ENCODE assay signal across 24 mouse cellular contexts in genomic region chr2:59969099-59969498, GRCm38 (mm10).
A peak's percentile ranks its signal among the peaks of the same experiment; 100 is the strongest.
DNase-seq lines count a peak whose midpoint lies in the region; ATAC-seq and TF ChIP-seq lines count a peak whose summit lies in the region.
"Had no signal": no experiment of that assay in that cellular context is flagged by ENCODE, and none has a peak within 500 bp of the region (broad histone marks: within the 10 kb centered on the region; RNA-seq: fewer than 3 reads in every experiment).

No protein-coding gene starts in this region.

- H3K4me2 ChIP-seq in midbrain, embryonic 13.5 days (replicated peaks) = no peak overlapping the region
- H3K4me2 ChIP-seq: embryonic facial prominence, embryonic 12.5 days; hindbrain, embryonic 12.5 days; liver, embryonic 15.5 days; lung, embryonic 15.5 days had no signal

- no peak for TF ChIP-seq RAD21 in MEL (IDR thresholded peaks at IDR 0.05; ENCODE audit: low read depth, low read length)

- no peak for TF ChIP-seq CTCF in MEL (IDR thresholded peaks at IDR 0.05 in 2 of 3, conservative IDR thresholded peaks at IDR 0.05 in 1 of 3; ENCODE audit: control insufficient read depth in 1 of 3, insufficient read depth in 1 of 3, low read depth in 2 of 3, low read length in 3 of 3, poor library complexity in 1 of 3, severe bottlenecking in 1 of 3)

- peaks cover 0 to 15% of the 10 kb centered on the region in 2 experiments; a peak in 2 of 4 replicates for H3K36me3 ChIP-seq in MEL (ENCODE audit: control insufficient read depth in 1 of 2, insufficient read depth in 2 of 2, low read length in 2 of 2)
- H3K36me3 ChIP-seq in midbrain, embryonic 13.5 days = peaks cover 23% of the 10 kb centered on the region

- WGBS in midbrain, embryonic 13.5 days = 95% methylated on average over 10 of the region's 10 CpGs

- H3K27me3 ChIP-seq in MEL (ENCODE audit: control insufficient read depth in 1 of 2, insufficient read depth in 2 of 2, low read length in 2 of 2) = no peaks in the 10 kb centered on the region
- H3K27me3 ChIP-seq in midbrain, embryonic 13.5 days = no peaks in the 10 kb centered on the region
- H3K27me3 ChIP-seq: embryonic facial prominence, embryonic 12.5 days; hindbrain, embryonic 12.5 days; liver, embryonic 15.5 days; lung, embryonic 15.5 days had no signal

- peak overlapping the region; percentile 64 for H3K9ac ChIP-seq in MEL (ENCODE audit: control insufficient read depth, low read depth, low read length, poor library complexity, severe bottlenecking)
- H3K9ac ChIP-seq in midbrain, embryonic 13.5 days (replicated peaks) = no peak overlapping the region
- H3K9ac ChIP-seq: embryonic facial prominence, embryonic 12.5 days; hindbrain, embryonic 12.5 days; liver, embryonic 15.5 days; lung, embryonic 15.5 days had no signal

- H3K79me2 ChIP-seq in MEL (ENCODE audit: control insufficient read depth, insufficient read depth, low read length, poor library complexity) = peaks cover 2% of the 10 kb centered on the region; the same call in 1 of the 2 replicates

- peak; percentile 32 for DNase-seq in CD4-positive helper T cell, adult 2 months (ENCODE audit: low read depth, low spot score)
- DNase-seq in MEL (ENCODE audit: low read depth, low spot score) = peak; percentile 81
- peak; percentile 14 for DNase-seq in c-Kit-positive CD71-negative TER-119-negative erythroid progenitor cells, embryonic 14.5 days (ENCODE audit: low read depth)
- no peak for DNase-seq in right cerebral cortex, postnatal 36 days (ENCODE audit: low spot score in 2 of 2)
- no peak for DNase-seq in layer of hippocampus, postnatal 14 days (ENCODE audit: low spot score in 2 of 2)
- DNase-seq: adrenal gland, postnatal 10 days; cerebellum, adult 11-12 months; cerebellum, postnatal 14 days; gastrocnemius, postnatal 10 days; layer of hippocampus, adult 9-11 months; liver; lung, postnatal 4 days; right cerebral cortex, postnatal 14 days; spleen, adult 18-20 months had no signal

- 0 out of 2 replicates have a peak, but pooled peaks have one; percentile 16 for ATAC-seq in neutrophil, adult 5-6 weeks (ENCODE audit: extremely low read depth, insufficient number of reproducible peaks, low FRiP score, poor library complexity, severe bottlenecking)
- ATAC-seq in midbrain, embryonic 13.5 days = no peak

- peaks cover 7 to 15% of the 10 kb centered on the region in 2 experiments for H3K4me1 ChIP-seq in MEL (ENCODE audit: control insufficient read depth in 1 of 2, insufficient read depth in 2 of 2, low read length in 2 of 2)
- 0 out of 2 replicates have a peak, but pooled peaks cover 2% of the 10 kb centered on the region for H3K4me1 ChIP-seq in midbrain, embryonic 13.5 days (replicated peaks)
- H3K4me1 ChIP-seq: embryonic facial prominence, embryonic 12.5 days; hindbrain, embryonic 12.5 days; lung, embryonic 15.5 days; midbrain, embryonic 10.5 days had no signal

- H3K27ac ChIP-seq in MEL (ENCODE audit: control insufficient read depth, low read depth, low read length) = peak overlapping the region; percentile 36; the same call in 1 of the 2 replicates
- H3K27ac ChIP-seq in midbrain, embryonic 13.5 days = no peak overlapping the region
- H3K27ac ChIP-seq: embryonic facial prominence, embryonic 12.5 days; hindbrain, embryonic 12.5 days; kidney, postnatal 0 days; limb, embryonic 10.5 days; liver, embryonic 15.5 days; lung, embryonic 15.5 days; midbrain, embryonic 10.5 days had no signal

- TF ChIP-seq EP300 in MEL (IDR thresholded peaks at IDR 0.05; ENCODE audit: low read depth in 1 of 2, low read length in 2 of 2) = no peak

- H3K9me3 ChIP-seq in MEL (replicated peaks; ENCODE audit: insufficient read depth, low read length) = no peaks in the 10 kb centered on the region
- H3K9me3 ChIP-seq in midbrain, embryonic 13.5 days = no peaks in the 10 kb centered on the region
- H3K9me3 ChIP-seq: embryonic facial prominence, embryonic 12.5 days; G1E; hindbrain, embryonic 12.5 days; limb, embryonic 10.5 days; liver, embryonic 15.5 days; lung, embryonic 15.5 days; midbrain, embryonic 10.5 days had no signal

- peak in 1 of 2 experiments; percentile 57; a peak in 2 of 4 replicates for TF ChIP-seq POLR2A in MEL (IDR thresholded peaks at IDR 0.05; ENCODE audit: control insufficient read depth in 1 of 2, insufficient read depth in 1 of 2, low read depth in 1 of 2, low read length in 2 of 2, poor library complexity in 1 of 2)

- peak overlapping the region; percentile 24 to 61; a peak in 3 of 4 replicates for H3K4me3 ChIP-seq in MEL (ENCODE audit: control insufficient read depth in 1 of 2, insufficient read depth in 1 of 2, low read depth in 2 of 2, low read length in 2 of 2)
- H3K4me3 ChIP-seq in midbrain, embryonic 13.5 days (replicated peaks) = no peak overlapping the region
- H3K4me3 ChIP-seq: embryonic facial prominence, embryonic 12.5 days; hindbrain, embryonic 12.5 days; limb, embryonic 10.5 days; liver, embryonic 15.5 days; lung, embryonic 15.5 days; midbrain, embryonic 10.5 days had no signal

TF ChIP-seq in MEL, 35 proteins besides CTCF, POLR2A, EP300 and RAD21:
- TF ChIP-seq BHLHE40 (IDR thresholded peaks at IDR 0.05; ENCODE audit: borderline replicate concordance, low read depth, low read length) = no peak
- TF ChIP-seq MEF2A (IDR thresholded peaks at IDR 0.05; ENCODE audit: extremely low read depth, insufficient replicate concordance, low read depth, low read length, poor library complexity, severe bottlenecking) = no peak
- no peak for TF ChIP-seq USF2 (IDR thresholded peaks at IDR 0.05; ENCODE audit: borderline replicate concordance in 1 of 2, insufficient read depth in 1 of 2, low read depth in 1 of 2, low read length in 2 of 2)
- no peak for TF ChIP-seq SIN3A (IDR thresholded peaks at IDR 0.05; ENCODE audit: low read length)
- no peak for TF ChIP-seq ETS1 (IDR thresholded peaks at IDR 0.05; ENCODE audit: low read depth, low read length)
- TF ChIP-seq POLR2AphosphoS5 (IDR thresholded peaks at IDR 0.05; ENCODE audit: borderline replicate concordance, low read depth, low read length) = no peak
- no peak for TF ChIP-seq E2F4 (IDR thresholded peaks at IDR 0.05; ENCODE audit: borderline replicate concordance, low read depth, low read length)
- TF ChIP-seq HCFC1 (IDR thresholded peaks at IDR 0.05; ENCODE audit: low read depth, low read length) = peak; percentile 55; the same call in 1 of the 2 replicates
- TF ChIP-seq MAZ (IDR thresholded peaks at IDR 0.05; ENCODE audit: low read depth, low read length) = no peak
- peak; percentile 75; the same call in 1 of the 2 replicates for TF ChIP-seq MYC (IDR thresholded peaks at IDR 0.05; ENCODE audit: low read depth, low read length)
- TF ChIP-seq USF1 (IDR thresholded peaks at IDR 0.05; ENCODE audit: low read depth, low read length) = no peak
- no peak for TF ChIP-seq TAL1 (IDR thresholded peaks at IDR 0.05; ENCODE audit: low read length)
- TF ChIP-seq NRF1 (IDR thresholded peaks at IDR 0.05; ENCODE audit: insufficient read depth, low read depth, low read length, poor library complexity, severe bottlenecking) = no peak
- no peak for TF ChIP-seq GATA1 (IDR thresholded peaks at IDR 0.05; ENCODE audit: low read depth, low read length)
- no peak for TF ChIP-seq JUND (IDR thresholded peaks at IDR 0.05; ENCODE audit: low read depth, low read length)
- TF ChIP-seq MAX (IDR thresholded peaks at IDR 0.05; ENCODE audit: low read length) = peak; percentile 91
- no peak for TF ChIP-seq KAT2A (conservative IDR thresholded peaks at IDR 0.05; ENCODE audit: low read depth, low read length)
- no peak for TF ChIP-seq UBTF (IDR thresholded peaks at IDR 0.05; ENCODE audit: borderline replicate concordance, insufficient read depth, low read depth, low read length)
- TF ChIP-seq ZMIZ1 (IDR thresholded peaks at IDR 0.05; ENCODE audit: low read depth, low read length) = no peak
- TF ChIP-seq MYB (IDR thresholded peaks at IDR 0.05; ENCODE audit: low read depth, low read length) = no peak
- TF ChIP-seq ELF1 (IDR thresholded peaks at IDR 0.05; ENCODE audit: low read depth, low read length) = no peak; the same call in 1 of the 2 replicates
- no peak for TF ChIP-seq CHD2 (IDR thresholded peaks at IDR 0.05; ENCODE audit: low read length)
- 0 out of 2 replicates have a peak, but pooled peaks have one; percentile 19 for TF ChIP-seq NELFE (IDR thresholded peaks at IDR 0.05; ENCODE audit: low read depth, low read length)
- no peak for TF ChIP-seq ZKSCAN1 (IDR thresholded peaks at IDR 0.05; ENCODE audit: low read depth, low read length)
- TF ChIP-seq MAFK (IDR thresholded peaks at IDR 0.05; ENCODE audit: borderline replicate concordance, low read depth, low read length) = no peak
- TF ChIP-seq TCF12 (IDR thresholded peaks at IDR 0.05; ENCODE audit: low read depth, low read length) = no peak
- no peak for TF ChIP-seq POLR2AphosphoS2 (IDR thresholded peaks at IDR 0.05; ENCODE audit: low read length)
- no peak for TF ChIP-seq ZC3H11A (IDR thresholded peaks at IDR 0.05; ENCODE audit: low read depth, low read length)
- TF ChIP-seq SMC3 (IDR thresholded peaks at IDR 0.05; ENCODE audit: low read depth, low read length) = no peak
- TF ChIP-seq ZNF384 (IDR thresholded peaks at IDR 0.05; ENCODE audit: low read depth, low read length) = no peak
- no peak for TF ChIP-seq RCOR1 (IDR thresholded peaks at IDR 0.05; ENCODE audit: low read depth, low read length)
- TF ChIP-seq TBP (IDR thresholded peaks at IDR 0.05; ENCODE audit: low read depth, low read length) = 0 out of 2 replicates have a peak, but pooled peaks have one; percentile 15
- no peak for TF ChIP-seq CHD1 (IDR thresholded peaks at IDR 0.05; ENCODE audit: low read depth, low read length)
- no peak for TF ChIP-seq GABPA (IDR thresholded peaks at IDR 0.05; ENCODE audit: low read depth, low read length)
- 0 out of 2 replicates have a peak, but pooled peaks have one; percentile 19 for TF ChIP-seq MXI1 (IDR thresholded peaks at IDR 0.05; ENCODE audit: low read depth, low read length)

Comparison
In these comparisons a context has a peak if more than half of its experiments do, and no peak if none do; other contexts are left out.
1. DNase-seq: peak in CD4-positive helper T cell, adult 2 months (single experiment), MEL (single experiment) and c-Kit-positive CD71-negative TER-119-negative erythroid progenitor cells, embryonic 14.5 days (single experiment); none in right cerebral cortex, postnatal 36 days (0 of 2) and layer of hippocampus, postnatal 14 days (0 of 2).